Comparison of ENCODE assay signal across 28 mouse cellular contexts in genomic region chr2:167714298-167714697, GRCm38 (mm10). TPM values are rescaled to one million over a fixed set of nuclear protein-coding genes. Genes with fewer than 3 reads are reported as not detected.
A peak's percentile ranks its signal among the peaks of the same experiment; 100 is the strongest.
DNase-seq lines count a peak whose midpoint lies in the region; ATAC-seq and TF ChIP-seq lines count a peak whose summit lies in the region.
"Had no signal": no experiment of that assay in that cellular context is flagged by ENCODE, and none has a peak within 500 bp of the region (broad histone marks: within the 10 kb centered on the region; RNA-seq: fewer than 3 reads in every experiment).

No protein-coding gene starts in this region.

- H3K9ac ChIP-seq in lung, postnatal 0 days (replicated peaks; ENCODE audit: low read depth), result no peak overlapping the region
- no peak overlapping the region for H3K9ac ChIP-seq in forebrain, embryonic 11.5 days (ENCODE audit: low read length)
- H3K9ac ChIP-seq: embryonic facial prominence, embryonic 15.5 days; forebrain, embryonic 13.5 days; hindbrain, embryonic 13.5 days; limb, embryonic 12.5 days; liver, postnatal 0 days; stomach, embryonic 15.5 days had no signal

- peak overlapping the region; percentile 20; the same call in 1 of the 2 replicates for H3K27ac ChIP-seq in lung, postnatal 0 days (ENCODE audit: low read length)
- no peak overlapping the region for H3K27ac ChIP-seq in forebrain, embryonic 11.5 days (ENCODE audit: low read depth, low read length)
- H3K27ac ChIP-seq: embryonic facial prominence, embryonic 10.5 days; forebrain, embryonic 13.5 days; hindbrain, embryonic 13.5 days; limb, embryonic 12.5 days; stomach, embryonic 15.5 days had no signal

- no peak for ATAC-seq in lung, postnatal 0 days
- no peak for ATAC-seq in forebrain, embryonic 11.5 days (replicated peaks; ENCODE audit: low FRiP score)
- ATAC-seq: forebrain, embryonic 13.5 days; intestine, postnatal 0 days; liver, postnatal 0 days; midbrain, embryonic 16.5 days had no signal

- H3K4me1 ChIP-seq in lung, postnatal 0 days (ENCODE audit: insufficient read depth, low read depth, low read length), result peaks cover 6% of the 10 kb centered on the region; the same call in 1 of the 2 replicates
- no peaks in the 10 kb centered on the region for H3K4me1 ChIP-seq in forebrain, embryonic 11.5 days (replicated peaks; ENCODE audit: control insufficient read depth, insufficient read depth, low read length)
- H3K4me1 ChIP-seq: forebrain, embryonic 13.5 days; hindbrain, embryonic 13.5 days; stomach, embryonic 15.5 days had no signal

- no peaks in the 10 kb centered on the region for H3K9me3 ChIP-seq in lung, postnatal 0 days (ENCODE audit: low read length)
- H3K9me3 ChIP-seq in forebrain, embryonic 11.5 days (ENCODE audit: control insufficient read depth, low read length), result no peaks in the 10 kb centered on the region
- H3K9me3 ChIP-seq: embryonic facial prominence, embryonic 10.5 days; embryonic facial prominence, embryonic 15.5 days; forebrain, embryonic 13.5 days; hindbrain, embryonic 13.5 days; limb, embryonic 12.5 days; stomach, embryonic 15.5 days had no signal

- no peak overlapping the region for H3K4me2 ChIP-seq in lung, postnatal 0 days (replicated peaks; ENCODE audit: low read depth, low read length)
- no peak overlapping the region for H3K4me2 ChIP-seq in forebrain, embryonic 11.5 days (ENCODE audit: low read depth, low read length, severe bottlenecking)
- H3K4me2 ChIP-seq: embryonic facial prominence, embryonic 15.5 days; forebrain, embryonic 13.5 days; hindbrain, embryonic 13.5 days; limb, embryonic 12.5 days; liver, embryonic 11.5 days; midbrain, embryonic 11.5 days; stomach, embryonic 15.5 days had no signal

- DNase-seq in heart, adult 11 months, result peak; percentile 96
- no peak for DNase-seq in heart, adult 8-10 months (ENCODE audit: low spot score)
- peak; percentile 38 to 39 for DNase-seq in heart, postnatal 10 days
- no peak for DNase-seq in heart, postnatal 4 days
- DNase-seq in lung, postnatal 0 days (ENCODE audit: low spot score), result no peak
- DNase-seq in lung, postnatal 4 days, result no peak
- no peak for DNase-seq in forebrain, embryonic 11.5 days (ENCODE audit: low spot score)
- DNase-seq: adrenal gland, postnatal 36 days; cerebellum, adult 8-10 months; cerebellum, postnatal 25 days; gastrocnemius, postnatal 14 days; kidney, postnatal 10 days; liver, postnatal 0 days; lung, postnatal 10 days had no signal

- no peak overlapping the region for H3K4me3 ChIP-seq in lung, postnatal 0 days (ENCODE audit: low read depth, low read length)
- H3K4me3 ChIP-seq in forebrain, embryonic 11.5 days (ENCODE audit: low read depth, low read length), result no peak overlapping the region
- H3K4me3 ChIP-seq: embryonic facial prominence, embryonic 10.5 days; embryonic facial prominence, embryonic 15.5 days; forebrain, embryonic 13.5 days; heart, adult 2 months; hindbrain, embryonic 13.5 days; limb, embryonic 12.5 days; stomach, embryonic 15.5 days had no signal

- 76% methylated on average over 6 of the region's 6 CpGs for WGBS in lung, postnatal 0 days
- 93% methylated on average over 6 of the region's 6 CpGs for WGBS in forebrain, embryonic 11.5 days

- H3K27me3 ChIP-seq in lung, postnatal 0 days (replicated peaks; ENCODE audit: insufficient read depth, low read length), result no peaks in the 10 kb centered on the region
- no peaks in the 10 kb centered on the region for H3K27me3 ChIP-seq in forebrain, embryonic 11.5 days (ENCODE audit: control insufficient read depth, insufficient read depth, low read length)
- H3K27me3 ChIP-seq: embryonic facial prominence, embryonic 15.5 days; forebrain, embryonic 13.5 days; hindbrain, embryonic 13.5 days; limb, embryonic 12.5 days; Patski; stomach, embryonic 15.5 days had no signal

- TF ChIP-seq CTCF in lung, postnatal 0 days (IDR thresholded peaks at IDR 0.05), result no peak

- H3K36me3 ChIP-seq in lung, postnatal 0 days (ENCODE audit: insufficient read depth, low read length), result no peaks in the 10 kb centered on the region
- no peaks in the 10 kb centered on the region for H3K36me3 ChIP-seq in forebrain, embryonic 11.5 days (ENCODE audit: control insufficient read depth, insufficient read depth, low read length)
- H3K36me3 ChIP-seq: embryonic facial prominence, embryonic 10.5 days; embryonic facial prominence, embryonic 15.5 days; hindbrain, embryonic 13.5 days; limb, embryonic 12.5 days; stomach, embryonic 15.5 days had no signal

- TF ChIP-seq EP300 in lung, postnatal 0 days (IDR thresholded peaks at IDR 0.05), result no peak

- intact Hi-C loops in heart, postnatal 10 days (cut with DNase I), result no loop called here

RNA-seq across cellular contexts. Expression of gene Tmem189, which starts 24.7 kb away (rescaled TPM):
- total RNA-seq in heart, adult 8-10 months (2022), result 10 to 100 TPM; 22.6 to 26.6 (median 23.4) TPM
- 10 to 100 TPM; 37.9 to 40.5 TPM for total RNA-seq in heart, postnatal 10 days (2021)
- total RNA-seq in heart, postnatal 4 days (2021), result 10 to 100 TPM; 41.1 to 41.6 TPM
- 51.7 and 55.1 TPM in 2 replicates for polyA plus RNA-seq in lung, postnatal 0 days (2015; fragmentation: Nextera tagmentation; extraction: Ambion mirVana)
- 35.1 and 39.2 TPM in 2 replicates for polyA plus RNA-seq in forebrain, embryonic 11.5 days (2014; fragmentation: Nextera tagmentation; extraction: Ambion mirVana)

RNA-seq across cellular contexts. Expression of gene Cebpb, which starts 25.6 kb away (rescaled TPM):
- 100 to 1,000 TPM in 1 of 4 experiments, 10 to 100 TPM in 3; 55.1 to 104 (median 84.0) TPM for total RNA-seq in heart, adult 8-10 months (2022)
- total RNA-seq in heart, postnatal 10 days (2021), result 100 to 1,000 TPM in 1 of 2 experiments, 10 to 100 TPM in 1; 31.0 to 100 TPM
- total RNA-seq in heart, postnatal 4 days (2021), result 10 to 100 TPM; 15.9 to 16.6 TPM
- 108 and 122 TPM in 2 replicates for polyA plus RNA-seq in lung, postnatal 0 days (2015; fragmentation: Nextera tagmentation; extraction: Ambion mirVana)
- polyA plus RNA-seq in forebrain, embryonic 11.5 days (2014; fragmentation: Nextera tagmentation; extraction: Ambion mirVana), result 1.7 and 2.6 TPM in 2 replicates

RNA-seq across cellular contexts. Expression of gene Gm20431, which starts 53.0 kb away (rescaled TPM):
- 10 to 100 TPM; 15.3 to 19.4 (median 18.2) TPM for total RNA-seq in heart, adult 8-10 months (2022)
- total RNA-seq in heart, postnatal 10 days (2021), result 10 to 100 TPM; 21.6 to 23.2 TPM
- total RNA-seq in heart, postnatal 4 days (2021), result 10 to 100 TPM; 23.0 to 26.1 TPM
- polyA plus RNA-seq in lung, postnatal 0 days (2015; fragmentation: Nextera tagmentation; extraction: Ambion mirVana), result 5.2 and 8.4 TPM in 2 replicates
- polyA plus RNA-seq in forebrain, embryonic 11.5 days (2014; fragmentation: Nextera tagmentation; extraction: Ambion mirVana), result 6.6 and 15.1 TPM in 2 replicates
- total RNA-seq: neutrophil, adult 5-6 weeks had no signal
- polyA plus RNA-seq: neural tube, embryonic 11.5 days had no signal

Comparison
In these comparisons a context has a peak if more than half of its experiments do, and no peak if none do; other contexts are left out.
1. DNase-seq: peak in heart, adult 11 months (single experiment) and heart, postnatal 10 days (2 of 2); none in heart, adult 8-10 months (single experiment), heart, postnatal 4 days (single experiment), lung, postnatal 0 days (single experiment), lung, postnatal 4 days (0 of 2) and forebrain, embryonic 11.5 days (single experiment).